In genomic region chr1:194334752-194335719, GRCm38 (mm10) we compare ENCODE assay signal across 8 mouse cellular contexts.
DNase-seq lines count a peak whose midpoint lies in the region; ATAC-seq lines count a peak whose summit lies in the region.
"Had no signal": no experiment of that assay in that cellular context is flagged by ENCODE, and none has a peak within 500 bp of the region (broad histone marks: within the 10 kb centered on the region; RNA-seq: fewer than 3 reads in every experiment).

No protein-coding gene starts in this region.

- H3K9ac ChIP-seq in limb, embryonic 13.5 days = no peak overlapping the region
- no peak overlapping the region for H3K9ac ChIP-seq in forebrain, embryonic 14.5 days (ENCODE audit: low read length)

- peak; percentile 48; the same call in 1 of the 2 replicates for ATAC-seq in limb, embryonic 13.5 days (ENCODE audit: low FRiP score, low read depth)
- peak; percentile 80; the same call in 1 of the 2 replicates for ATAC-seq in forebrain, embryonic 14.5 days
- ATAC-seq in inflammation-experienced regulatory T-cells, adult 6 months = no peak
- ATAC-seq: Patski had no signal

- no peak overlapping the region for H3K27ac ChIP-seq in limb, embryonic 13.5 days
- no peak overlapping the region for H3K27ac ChIP-seq in limb, embryonic 10.5 days
- peak overlapping the region; percentile 70 for H3K27ac ChIP-seq in forebrain, embryonic 14.5 days (ENCODE audit: low read depth, low read length)

- H3K9me3 ChIP-seq in limb, embryonic 13.5 days = no peaks in the 10 kb centered on the region
- no peaks in the 10 kb centered on the region for H3K9me3 ChIP-seq in limb, embryonic 10.5 days (replicated peaks)
- H3K9me3 ChIP-seq in forebrain, embryonic 14.5 days (replicated peaks; ENCODE audit: control insufficient read depth, low read length) = no peaks in the 10 kb centered on the region

- H3K36me3 ChIP-seq in limb, embryonic 13.5 days = no peaks in the 10 kb centered on the region
- H3K36me3 ChIP-seq in limb, embryonic 10.5 days = no peaks in the 10 kb centered on the region
- no peaks in the 10 kb centered on the region for H3K36me3 ChIP-seq in forebrain, embryonic 14.5 days (ENCODE audit: control insufficient read depth, insufficient read depth, low read length)

- H3K4me1 ChIP-seq in limb, embryonic 13.5 days = 0 out of 2 replicates have a peak, but pooled peaks cover 12% of the 10 kb centered on the region
- peaks cover 6% of the 10 kb centered on the region; the same call in 1 of the 2 replicates for H3K4me1 ChIP-seq in limb, embryonic 10.5 days
- 0 out of 2 replicates have a peak, but pooled peaks cover 8% of the 10 kb centered on the region for H3K4me1 ChIP-seq in forebrain, embryonic 14.5 days (ENCODE audit: control insufficient read depth, insufficient read depth, low read length)

- 58% methylated on average over 5 of the region's 5 CpGs for WGBS in limb, embryonic 13.5 days
- 78% methylated on average over 5 of the region's 5 CpGs for WGBS in limb, embryonic 10.5 days
- WGBS in forebrain, embryonic 14.5 days = 63% methylated on average over 5 of the region's 5 CpGs

- H3K4me3 ChIP-seq in limb, embryonic 13.5 days = no peak overlapping the region
- no peak overlapping the region for H3K4me3 ChIP-seq in limb, embryonic 10.5 days
- H3K4me3 ChIP-seq in forebrain, embryonic 14.5 days (ENCODE audit: low read depth, low read length) = no peak overlapping the region

- H3K27me3 ChIP-seq in limb, embryonic 13.5 days = no peaks in the 10 kb centered on the region
- no peaks in the 10 kb centered on the region for H3K27me3 ChIP-seq in limb, embryonic 10.5 days (ENCODE audit: low read depth, poor library complexity, severe bottlenecking)
- H3K27me3 ChIP-seq in forebrain, embryonic 14.5 days (replicated peaks; ENCODE audit: control insufficient read depth, insufficient read depth, low read length) = no peaks in the 10 kb centered on the region

- no peak for DNase-seq in limb, embryonic 10.5 days (ENCODE audit: low spot score)
- peak; percentile 82 for DNase-seq in forebrain, embryonic 14.5 days (ENCODE audit: low spot score)
- peak; percentile 58 to 71 for DNase-seq in layer of hippocampus, adult 8-10 months (ENCODE audit: low spot score in 2 of 2)
- DNase-seq in lung, postnatal 36 days = peak; percentile 57
- DNase-seq in urinary bladder, postnatal 25 days (ENCODE audit: low spot score) = no peak

- no peak overlapping the region for H3K4me2 ChIP-seq in limb, embryonic 13.5 days (replicated peaks)
- no peak overlapping the region for H3K4me2 ChIP-seq in forebrain, embryonic 14.5 days (ENCODE audit: low read length)

Comparison
In these comparisons a context has a peak if more than half of its experiments do, and no peak if none do; other contexts are left out.
1. DNase-seq: peak in forebrain, embryonic 14.5 days (single experiment), layer of hippocampus, adult 8-10 months (2 of 2) and lung, postnatal 36 days (single experiment); none in limb, embryonic 10.5 days (single experiment) and urinary bladder, postnatal 25 days (single experiment).